Comparison of ENCODE assay signal across 12 mouse cellular contexts in the genomic region with DNA sequence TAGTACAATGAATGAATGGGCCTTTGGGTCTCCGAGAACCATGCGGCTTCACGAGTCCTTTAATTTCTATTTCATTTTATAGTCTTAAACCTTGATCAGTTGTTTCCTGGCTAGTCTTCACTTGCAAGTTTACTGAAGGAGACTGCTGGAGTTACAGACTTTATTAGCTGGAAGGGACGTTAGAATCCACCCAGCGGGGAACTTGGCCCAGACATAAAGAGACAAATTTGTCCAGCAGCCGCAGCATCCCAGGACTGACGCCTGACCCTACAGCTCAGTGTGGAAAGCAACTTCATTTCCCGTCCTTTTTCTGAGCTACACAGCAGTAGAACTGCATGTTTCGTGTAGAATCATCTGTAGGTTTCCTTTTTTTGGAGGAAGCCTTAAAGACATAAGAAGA. TPM values are rescaled to one million over a fixed set of nuclear protein-coding genes. Genes with fewer than 3 reads are reported as not detected.
A peak's percentile ranks its signal among the peaks of the same experiment; 100 is the strongest.
DNase-seq lines count a peak whose midpoint lies in the region; ATAC-seq lines count a peak whose summit lies in the region.
"Had no signal": no experiment of that assay in that cellular context is flagged by ENCODE, and none has a peak within 500 bp of the region (broad histone marks: within the 10 kb centered on the region; RNA-seq: fewer than 3 reads in every experiment).

No protein-coding gene starts in this region.

- no peak overlapping the region for H3K9ac ChIP-seq in heart, embryonic 13.5 days
- H3K9ac ChIP-seq in hindbrain, embryonic 14.5 days = no peak overlapping the region
- 0 out of 2 replicates have a peak overlapping the region, but pooled peaks have one; percentile 8 for H3K9ac ChIP-seq in midbrain, embryonic 13.5 days (replicated peaks)
- H3K9ac ChIP-seq: heart, embryonic 15.5 days had no signal

- no peak overlapping the region for H3K4me3 ChIP-seq in heart, embryonic 13.5 days
- peak overlapping the region; percentile 94 for H3K4me3 ChIP-seq in forebrain, embryonic 10.5 days
- no peak overlapping the region for H3K4me3 ChIP-seq in hindbrain, embryonic 14.5 days (replicated peaks; ENCODE audit: low read length)
- peak overlapping the region; percentile 76 for H3K4me3 ChIP-seq in midbrain, embryonic 13.5 days (replicated peaks)
- H3K4me3 ChIP-seq: heart, embryonic 15.5 days had no signal

- no peak for ATAC-seq in heart, embryonic 13.5 days (ENCODE audit: extremely low read depth, insufficient number of reproducible peaks, low FRiP score, low TSS enrichment)
- no peak for ATAC-seq in hindbrain, embryonic 14.5 days (ENCODE audit: low FRiP score)
- ATAC-seq in midbrain, embryonic 13.5 days = no peak

- WGBS in heart, embryonic 13.5 days = 86% methylated on average over 9 of the region's 9 CpGs
- 62% methylated on average over 9 of the region's 9 CpGs for WGBS in forebrain, embryonic 10.5 days
- 44% methylated on average over 9 of the region's 9 CpGs for WGBS in hindbrain, embryonic 14.5 days
- WGBS in midbrain, embryonic 13.5 days = 49% methylated on average over 9 of the region's 9 CpGs

- H3K4me1 ChIP-seq in heart, embryonic 13.5 days = peaks cover 22% of the 10 kb centered on the region
- H3K4me1 ChIP-seq in forebrain, embryonic 10.5 days = peaks cover 82% of the 10 kb centered on the region
- peaks cover 49% of the 10 kb centered on the region for H3K4me1 ChIP-seq in hindbrain, embryonic 14.5 days (replicated peaks; ENCODE audit: control insufficient read depth, insufficient read depth, low read length)
- H3K4me1 ChIP-seq in midbrain, embryonic 13.5 days (replicated peaks) = peaks cover 72% of the 10 kb centered on the region

- DNase-seq in heart, postnatal 36 days = no peak
- no peak for DNase-seq in forebrain, embryonic 10.5 days (ENCODE audit: extremely low spot score, low spot score)
- no peak for DNase-seq in hindbrain, embryonic 14.5 days (ENCODE audit: low spot score)
- DNase-seq in urinary bladder, adult 2 months (ENCODE audit: low spot score) = no peak
- DNase-seq in heart, adult 8-10 months (ENCODE audit: low spot score) = no peak
- DNase-seq in heart, adult 11 months = no peak
- DNase-seq: B cell, adult 2 months; embryo, embryonic 11 days; thymus, postnatal 25 days had no signal

- H3K36me3 ChIP-seq in heart, embryonic 13.5 days = no peaks in the 10 kb centered on the region
- H3K36me3 ChIP-seq in forebrain, embryonic 10.5 days (replicated peaks) = peaks cover 46% of the 10 kb centered on the region
- no peaks in the 10 kb centered on the region for H3K36me3 ChIP-seq in hindbrain, embryonic 14.5 days (replicated peaks; ENCODE audit: control insufficient read depth, insufficient read depth)
- H3K36me3 ChIP-seq in midbrain, embryonic 13.5 days = no peaks in the 10 kb centered on the region
- H3K36me3 ChIP-seq: heart, embryonic 15.5 days had no signal

- intact Hi-C loops in heart, postnatal 36 days (cut with DNase I) = loop anchor here (2.0 to 5.0 kb wide), 4 partner anchors 40 to 110 kb away; no protein-coding TSS in a partner anchor

- H3K27me3 ChIP-seq in heart, embryonic 13.5 days (replicated peaks) = peaks cover 40% of the 10 kb centered on the region
- H3K27me3 ChIP-seq in forebrain, embryonic 10.5 days (ENCODE audit: poor library complexity, severe bottlenecking) = no peaks in the 10 kb centered on the region; the same call in 1 of the 2 replicates
- no peaks in the 10 kb centered on the region for H3K27me3 ChIP-seq in hindbrain, embryonic 14.5 days (ENCODE audit: control insufficient read depth, insufficient read depth, low read length)
- H3K27me3 ChIP-seq in midbrain, embryonic 13.5 days = no peaks in the 10 kb centered on the region

- no peaks in the 10 kb centered on the region for H3K9me3 ChIP-seq in heart, embryonic 13.5 days
- H3K9me3 ChIP-seq in forebrain, embryonic 10.5 days = no peaks in the 10 kb centered on the region
- no peaks in the 10 kb centered on the region for H3K9me3 ChIP-seq in hindbrain, embryonic 14.5 days (ENCODE audit: control insufficient read depth, low read length)
- no peaks in the 10 kb centered on the region for H3K9me3 ChIP-seq in midbrain, embryonic 13.5 days
- H3K9me3 ChIP-seq: heart, embryonic 15.5 days had no signal

- peak overlapping the region; percentile 76; the same call in 1 of the 2 replicates for H3K4me2 ChIP-seq in heart, embryonic 13.5 days
- H3K4me2 ChIP-seq in hindbrain, embryonic 14.5 days (replicated peaks) = peak overlapping the region; percentile 98
- H3K4me2 ChIP-seq in midbrain, embryonic 13.5 days (replicated peaks) = peak overlapping the region; percentile 90

- no peak overlapping the region for H3K27ac ChIP-seq in heart, embryonic 13.5 days (replicated peaks)
- peak overlapping the region; percentile 62 for H3K27ac ChIP-seq in forebrain, embryonic 10.5 days
- no peak overlapping the region for H3K27ac ChIP-seq in hindbrain, embryonic 14.5 days
- H3K27ac ChIP-seq in midbrain, embryonic 13.5 days = no peak overlapping the region
- H3K27ac ChIP-seq: heart, embryonic 15.5 days had no signal

RNA-seq across cellular contexts. Expression of a gene that starts 3.2 kb away (rescaled TPM):
- 13.4 and 14.9 TPM in 2 replicates for polyA plus RNA-seq in heart, embryonic 13.5 days (2015; fragmentation: Nextera tagmentation; extraction: Ambion mirVana)
- total RNA-seq in heart, postnatal 36 days (2021) = 10 to 100 TPM; 13.5 to 16.4 TPM
- 97.0 and 102 TPM in 2 replicates for polyA plus RNA-seq in forebrain, embryonic 10.5 days (2016; fragmentation: Nextera tagmentation; extraction: Ambion mirVana)
- polyA plus RNA-seq in hindbrain, embryonic 14.5 days (2014; fragmentation: Nextera tagmentation; extraction: Ambion mirVana) = 24.4 and 26.2 TPM in 2 replicates
- 41.3 and 47.4 TPM in 2 replicates for polyA plus RNA-seq in midbrain, embryonic 13.5 days (2015; fragmentation: Nextera tagmentation; extraction: Ambion mirVana)
- 26.6 and 39.2 TPM in 2 replicates for polyA plus RNA-seq in urinary bladder, adult 2 months (2012; rRNA removed)
- 10 to 100 TPM; 11.3 to 15.0 (median 13.6) TPM for total RNA-seq in heart, adult 8-10 months (2022)

Comparison
In these comparisons a context has a peak if more than half of its experiments do, and no peak if none do; other contexts are left out.
1. H3K4me3 ChIP-seq: peak in forebrain, embryonic 10.5 days (single experiment) and midbrain, embryonic 13.5 days (single experiment); none in heart, embryonic 13.5 days (single experiment) and hindbrain, embryonic 14.5 days (single experiment).
2. Peak in every context shown above with its lines, with median percentiles within 50 percentile points of each other: H3K4me2 ChIP-seq.